Mouse (Mus musculus): ENCODE results near the gene Olfr791.

The Olfr791 gene

DNA sequence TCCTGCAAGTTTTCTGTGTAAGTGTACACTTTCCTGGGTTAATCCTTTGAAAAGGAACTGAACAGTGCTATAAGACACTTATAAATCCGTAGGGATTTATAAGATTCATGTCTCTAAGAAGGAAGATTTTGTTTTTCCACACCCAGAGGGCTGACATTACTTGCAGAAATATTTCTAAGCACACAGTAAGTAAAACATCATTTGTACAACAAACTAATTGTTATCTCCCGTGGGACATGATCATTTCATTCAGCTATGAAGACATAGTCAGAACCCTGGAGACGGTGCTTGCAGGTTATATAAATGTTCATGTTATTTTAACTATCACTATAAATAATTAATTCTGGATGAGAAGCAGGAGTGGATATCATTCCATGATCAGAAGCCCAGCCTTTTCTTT lies at the start of gene Olfr791:
TSS of gene Olfr791 (plus strand) at position 301 of the 400 bp plus-strand sequence.
- no peak for DNase-seq (ENCODE audit: low spot score in 2 of 2)

DNA sequence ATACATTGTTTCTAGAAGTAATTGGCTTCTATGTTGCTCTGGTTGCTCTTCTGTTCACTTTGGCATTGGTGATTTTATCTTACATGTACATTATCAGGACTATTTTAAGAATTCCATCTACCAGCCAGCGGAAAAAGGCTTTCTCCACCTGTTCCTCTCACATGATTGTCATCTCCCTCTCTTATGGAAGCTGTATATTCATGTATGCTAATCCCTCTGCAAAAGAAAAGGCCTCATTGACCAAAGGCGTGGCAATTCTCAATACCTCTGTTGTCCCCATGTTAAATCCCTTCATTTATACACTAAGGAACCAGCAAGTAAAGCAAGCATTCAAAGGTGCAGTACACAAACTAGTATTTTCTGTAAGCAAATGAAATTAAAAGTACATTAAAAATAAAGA lies 48.3 kb upstream of the Olfr791 start:
- no peak for DNase-seq (ENCODE audit: low spot score in 2 of 2)

DNA sequence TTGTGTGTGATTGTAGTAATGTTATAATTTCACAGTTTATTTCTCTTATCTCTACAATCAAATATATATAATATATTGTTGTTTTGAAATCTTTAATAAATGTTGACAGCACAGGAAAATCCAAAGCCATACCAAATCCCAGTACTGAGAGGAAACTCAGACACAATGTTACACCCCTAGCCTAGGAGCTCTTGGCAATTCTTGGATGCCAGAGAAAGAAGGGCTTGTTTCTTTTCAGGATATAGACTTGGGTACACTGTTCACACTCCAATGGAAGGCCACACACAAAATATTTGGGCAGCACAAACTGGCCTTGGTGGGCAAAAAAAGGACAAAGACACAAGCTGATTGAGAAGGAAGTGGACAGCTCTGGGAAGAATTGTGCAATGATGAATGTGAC lies 47.9 kb upstream of the Olfr791 start:
- no peak for DNase-seq (ENCODE audit: low spot score in 2 of 2)

DNA sequence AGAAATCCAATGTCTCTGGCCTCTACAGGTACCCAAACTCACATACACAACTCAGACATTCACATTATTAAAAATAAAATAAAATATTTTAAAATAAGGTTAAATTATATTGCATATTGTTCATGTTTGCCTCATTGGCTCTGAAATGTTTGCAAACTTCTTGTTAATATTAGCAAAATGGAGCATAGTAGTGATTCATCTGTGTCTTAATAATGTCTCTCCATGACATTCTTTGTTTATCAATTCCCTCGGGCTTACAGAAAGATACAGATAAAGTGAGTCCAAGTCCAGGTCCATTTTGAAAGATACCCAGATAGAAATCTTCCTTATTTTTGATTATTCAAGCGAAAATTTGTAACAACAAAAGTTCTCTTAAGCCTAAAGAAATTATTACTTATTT lies 37.1 kb upstream of the Olfr791 start, which contains the start of gene Olfr789:
TSS of gene Olfr789 (plus strand) at position 301 of the 400 bp plus-strand sequence.
- no peak for DNase-seq (ENCODE audit: low spot score in 2 of 2)

DNA sequence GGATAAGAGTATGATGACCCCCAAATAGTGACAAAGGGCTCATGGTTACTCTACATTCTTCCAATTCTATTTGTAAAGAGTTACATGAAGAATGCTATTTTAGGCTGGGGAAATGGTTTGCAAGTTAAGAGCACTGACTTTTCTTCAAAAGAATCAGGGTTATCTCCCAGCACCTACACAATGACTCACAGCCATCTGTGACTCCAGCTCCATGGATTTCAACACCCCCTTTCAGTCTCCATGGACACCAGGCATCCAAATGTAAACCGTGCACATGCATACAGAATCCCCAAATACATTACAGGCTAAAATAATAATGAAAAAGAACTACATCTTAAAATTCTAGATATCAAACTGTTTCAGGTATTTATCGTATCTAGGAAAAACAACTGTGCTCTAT lies 31.5 kb upstream of the Olfr791 start:
- no peak for DNase-seq (ENCODE audit: low spot score in 2 of 2)

DNA sequence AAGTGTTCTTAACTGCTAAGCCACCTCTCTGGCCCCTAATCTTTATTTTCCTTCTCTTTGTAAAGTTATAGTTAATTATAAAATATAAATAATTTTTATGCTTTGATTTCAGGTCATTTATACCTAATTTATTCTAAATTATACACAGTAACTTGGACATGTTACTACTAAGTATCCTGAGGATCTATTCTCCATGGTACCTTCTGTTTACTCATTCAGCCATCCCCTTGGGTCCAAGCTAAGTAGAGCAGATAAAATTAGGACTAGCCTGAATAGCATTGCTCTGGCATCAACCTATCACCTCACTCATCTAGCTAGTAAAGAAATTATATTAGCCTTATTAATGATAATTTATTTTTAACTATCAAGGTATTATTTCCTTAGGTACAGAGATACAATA lies 23.4 kb upstream of the Olfr791 start, which contains the start of gene Olfr790:
TSS of gene Olfr790 (plus strand) at position 301 of the 400 bp plus-strand sequence.
- no peak for DNase-seq (ENCODE audit: low spot score in 2 of 2)

DNA sequence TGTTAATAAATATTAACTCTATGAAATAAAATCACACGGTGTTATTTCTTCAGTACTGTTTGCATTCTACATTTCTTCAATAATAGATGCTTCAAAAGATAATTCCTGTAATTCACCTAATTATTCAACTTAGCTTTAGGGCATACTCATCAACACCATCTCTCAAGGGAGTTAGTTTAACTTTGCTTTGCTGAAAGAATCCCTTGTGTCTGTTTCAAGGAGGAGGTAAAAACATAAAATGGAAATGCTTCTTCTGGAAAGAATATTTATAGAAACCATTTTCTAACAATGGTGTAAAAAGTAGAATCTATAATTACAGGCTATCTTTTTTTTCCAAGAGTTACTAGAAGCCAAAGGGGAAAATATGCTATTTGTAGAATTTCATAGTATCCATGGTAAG lies 17.3 kb downstream of the Olfr791 start, which contains the start of gene Olfr792:
TSS of gene Olfr792 (plus strand) at position 301 of the 400 bp plus-strand sequence.
- DNase-seq (ENCODE audit: low spot score in 2 of 2), result no peak

DNA sequence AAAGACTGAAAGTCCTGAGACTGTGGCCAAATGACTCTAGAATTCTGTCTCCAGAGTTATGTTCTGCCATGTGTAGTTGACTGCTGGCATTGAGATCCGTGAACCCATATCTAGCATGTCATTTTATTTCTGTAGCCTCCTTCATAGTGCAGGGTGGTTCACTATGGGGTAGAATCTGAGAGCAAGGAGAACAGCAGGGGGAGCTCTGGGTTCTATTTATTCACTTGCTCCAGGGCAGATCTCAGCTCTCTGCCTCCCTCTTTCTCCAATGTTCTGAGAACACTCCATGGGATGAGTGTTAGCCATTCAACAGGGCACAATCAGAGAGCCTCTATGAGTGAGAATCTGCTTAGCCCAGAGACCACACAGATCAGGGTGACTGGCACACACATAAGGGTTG lies 27.8 kb downstream of the Olfr791 start:
- DNase-seq (ENCODE audit: low spot score in 2 of 2), result no peak

DNA sequence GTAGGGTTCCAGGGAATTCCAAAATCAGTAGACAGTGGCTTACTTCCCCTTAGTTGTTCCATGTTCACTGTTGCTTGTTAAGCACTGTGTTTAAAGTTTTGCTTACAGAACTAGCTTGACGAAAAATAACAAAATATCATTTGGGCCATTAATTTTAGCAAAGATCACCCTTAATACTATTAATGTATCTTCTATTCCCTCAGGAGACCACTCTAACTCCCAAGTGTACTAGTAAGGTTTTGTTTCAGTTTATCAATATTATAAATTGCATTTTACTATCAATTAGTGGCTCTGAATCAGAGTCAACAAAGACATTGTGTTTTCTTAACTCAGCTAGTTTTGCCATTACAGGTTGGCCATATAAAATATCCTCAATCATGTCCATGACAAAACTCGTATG lies 45.8 kb downstream of the Olfr791 start, which contains the start of gene Olfr794:
TSS of gene Olfr794 (plus strand) at position 301 of the 400 bp plus-strand sequence.
- DNase-seq (ENCODE audit: low spot score in 2 of 2), result no peak

DNA sequence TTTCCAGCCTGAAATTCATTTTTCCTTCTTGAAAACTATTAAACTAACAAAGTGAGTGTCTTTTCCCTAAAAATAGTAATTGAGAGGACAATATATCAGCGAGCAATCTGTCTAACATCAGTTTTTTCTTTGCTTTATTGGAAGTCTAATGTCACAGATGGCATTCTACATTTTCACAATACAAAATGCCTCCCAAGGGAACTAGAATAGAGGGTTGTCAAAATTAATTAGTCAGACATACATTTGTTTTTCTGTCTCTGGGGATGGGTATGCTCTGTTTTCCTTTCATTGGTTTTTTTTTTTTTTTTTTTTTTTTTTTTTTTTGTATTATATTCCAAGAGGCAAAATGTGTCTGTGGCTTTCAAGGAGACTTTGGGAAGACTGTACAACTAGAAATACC lies 55.5 kb downstream of the Olfr791 start:
- DNase-seq (ENCODE audit: low spot score in 2 of 2), result no peak
